Comparison of ENCODE assay signal across 27 mouse cellular contexts in genomic region chr3:130153117-130153516, GRCm38 (mm10). TPM values are rescaled to one million over a fixed set of nuclear protein-coding genes. Genes with fewer than 3 reads are reported as not detected.
"Had no signal": no experiment of that assay in that cellular context is flagged by ENCODE, and none has a peak within 500 bp of the region (broad histone marks: within the 10 kb centered on the region; RNA-seq: fewer than 3 reads in every experiment).

No protein-coding gene starts in this region.

- ATAC-seq: hindbrain, embryonic 16.5 days; inflammation-experienced regulatory T-cells, adult 6 months; intestine, embryonic 15.5 days; intestine, postnatal 0 days had no signal

- H3K4me2 ChIP-seq: heart, embryonic 12.5 days; hindbrain, embryonic 12.5 days; hindbrain, embryonic 14.5 days; intestine, embryonic 15.5 days; limb, embryonic 12.5 days; liver, embryonic 11.5 days; liver, embryonic 13.5 days had no signal

- H3K4me3 ChIP-seq: heart, embryonic 10.5 days; heart, embryonic 12.5 days; hindbrain, embryonic 10.5 days; hindbrain, embryonic 12.5 days; intestine, embryonic 15.5 days; layer of hippocampus, adult 2 months; left cerebral cortex, adult 2 months; limb, embryonic 10.5 days; limb, embryonic 12.5 days; liver, embryonic 13.5 days had no signal

- DNase-seq: gastrocnemius, postnatal 10 days; gastrocnemius, postnatal 25 days; heart, adult 18-20 months; heart, postnatal 10 days; heart, postnatal 4 days; kidney, adult 18-20 months; kidney, adult 8-10 months; kidney, postnatal 10 days; kidney, postnatal 25 days; kidney, postnatal 4 days; liver; liver, embryonic 13.5 days had no signal

- H3K27me3 ChIP-seq: heart, embryonic 12.5 days; hindbrain, embryonic 12.5 days; intestine, embryonic 15.5 days; liver, embryonic 13.5 days had no signal

- H3K36me3 ChIP-seq: heart, embryonic 10.5 days; heart, embryonic 12.5 days; hindbrain, embryonic 10.5 days; hindbrain, embryonic 12.5 days; intestine, embryonic 15.5 days; limb, embryonic 10.5 days; limb, embryonic 12.5 days; liver, embryonic 13.5 days had no signal

- H3K9me3 ChIP-seq: heart, embryonic 10.5 days; hindbrain, embryonic 10.5 days; hindbrain, embryonic 12.5 days; intestine, embryonic 15.5 days; limb, embryonic 10.5 days; limb, embryonic 12.5 days; liver, embryonic 13.5 days had no signal

- H3K9ac ChIP-seq: heart, embryonic 12.5 days; hindbrain, embryonic 12.5 days; hindbrain, embryonic 14.5 days; intestine, embryonic 15.5 days; limb, embryonic 12.5 days; liver, embryonic 13.5 days had no signal

- H3K27ac ChIP-seq: heart, embryonic 10.5 days; hindbrain, embryonic 10.5 days; hindbrain, embryonic 12.5 days; hindbrain, embryonic 14.5 days; intestine, embryonic 15.5 days; layer of hippocampus, adult 2 months; left cerebral cortex, adult 2 months; limb, embryonic 10.5 days; limb, embryonic 12.5 days; liver, embryonic 13.5 days had no signal

- H3K4me1 ChIP-seq: hindbrain, embryonic 10.5 days; hindbrain, embryonic 12.5 days; intestine, embryonic 15.5 days; limb, embryonic 12.5 days; liver, embryonic 13.5 days had no signal

RNA-seq across cellular contexts. Expression of gene Col25a1, which starts 21.8 kb away (rescaled TPM):
- total RNA-seq: granulocyte monocyte progenitor cell, adult 5-6 weeks had no signal
- polyA plus RNA-seq: inflammation-experienced regulatory T-cells, adult 6 months had no signal
